Mouse (Mus musculus) small intestine, adult 2 months (tissue): Measurements from ENCODE around the gene Apon.

Experiments used
- CTCF ChIP-seq: fragments of 200-500 bp; IDR thresholded peaks from 2 replicates; pipeline ENCODE4 v1.5.1; 2012; ENCODE audit warnings: low read depth, mild to moderate bottlenecking, control low read depth, inconsistent platforms, low read length, moderate library complexity, mixed read lengths; ENCODE audit not compliant: insufficient replicate concordance, insufficient read length; ENCODE audit errors: extremely low read depth
- POLR2A ChIP-seq: fragments of 200-500 bp; IDR thresholded peaks from 2 replicates; pipeline ENCODE4 v1.6.1; 2012; ENCODE audit warnings: low read depth, mild to moderate bottlenecking, control low read depth, inconsistent platforms, low read length, moderate library complexity

DNA sequence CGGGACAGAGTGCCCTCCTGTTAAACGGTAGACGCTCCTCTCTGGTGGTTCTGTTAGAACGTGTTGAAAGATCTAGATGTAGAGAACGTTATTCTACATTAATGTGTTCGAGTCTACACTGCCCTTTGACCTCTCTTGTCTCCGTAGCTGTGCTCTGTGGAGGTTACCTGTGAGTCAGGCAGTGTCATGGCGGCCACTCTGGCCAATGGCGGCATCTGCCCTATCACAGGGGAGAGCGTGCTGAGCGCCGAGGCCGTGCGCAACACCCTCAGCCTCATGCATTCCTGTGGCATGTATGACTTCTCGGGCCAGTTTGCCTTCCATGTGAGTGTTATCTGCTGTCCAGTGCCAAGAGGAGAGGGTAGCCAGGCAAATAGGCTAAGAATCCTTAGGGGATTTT is 49.0 kb upstream of the Apon start:
- TF ChIP-seq POLR2A: no peak
- no peak for TF ChIP-seq CTCF
